Mouse (Mus musculus) heart, adult 2 months (tissue): ENCODE data around the gene Zbtb46.

Experiments
- CTCF ChIP-seq: fragments of 200-600 bp; IDR thresholded peaks from 2 replicates; pipeline ENCODE4 v1.8.1; 2022; ENCODE audit warnings: antibody characterized with exemption, mild to moderate bottlenecking, moderate library complexity
- EP300 ChIP-seq: fragments of 200-500 bp; IDR thresholded peaks from 2 replicates; pipeline ENCODE4 v1.6.1; 2011; ENCODE audit warnings: low read depth, low read length, control low read depth; ENCODE audit not compliant: insufficient read depth
- POLR2A ChIP-seq: fragments of 200-500 bp; IDR thresholded peaks from 2 replicates; pipeline ENCODE4 v1.6.1; 2011; ENCODE audit warnings: mild to moderate bottlenecking, low read depth, low read length, control low read depth; ENCODE audit not compliant: insufficient read depth

GRCm38 (mm10) chr2:181377230-181377629, 82.0 kb downstream of the Zbtb46 start:
- no peak for TF ChIP-seq CTCF
- no peak for TF ChIP-seq POLR2A
- no peak for TF ChIP-seq EP300
